In genomic region chr15:102934897-102935296, GRCm38 (mm10) we compare ENCODE assay signal across 16 mouse cellular contexts. TPM values are rescaled to one million over a fixed set of nuclear protein-coding genes. Genes with fewer than 3 reads are reported as not detected.
A peak's percentile ranks its signal among the peaks of the same experiment; 100 is the strongest.
DNase-seq lines count a peak whose midpoint lies in the region; ATAC-seq and TF ChIP-seq lines count a peak whose summit lies in the region.
"Had no signal": no experiment of that assay in that cellular context is flagged by ENCODE, and none has a peak within 500 bp of the region (broad histone marks: within the 10 kb centered on the region; RNA-seq: fewer than 3 reads in every experiment).

No protein-coding gene starts in this region.

- intact Hi-C loops in heart, postnatal 14 days (cut with DNase I): no loop called here

- H3K4me3 ChIP-seq in heart, embryonic 15.5 days: 0 out of 2 replicates have a peak overlapping the region, but pooled peaks have one; percentile 12
- no peak overlapping the region for H3K4me3 ChIP-seq in neural tube, embryonic 11.5 days (ENCODE audit: low read depth, low read length)
- 0 out of 2 replicates have a peak overlapping the region, but pooled peaks have one; percentile 2 for H3K4me3 ChIP-seq in embryonic fibroblast, embryonic 13.5 days (ENCODE audit: insufficient read depth, low read length)
- H3K4me3 ChIP-seq in midbrain, embryonic 13.5 days (replicated peaks): no peak overlapping the region
- H3K4me3 ChIP-seq: hindbrain, embryonic 12.5 days; layer of hippocampus, adult 2 months; midbrain, embryonic 12.5 days had no signal

- peaks cover 100% of the 10 kb centered on the region for H3K27me3 ChIP-seq in heart, embryonic 15.5 days
- peaks cover 100% of the 10 kb centered on the region for H3K27me3 ChIP-seq in neural tube, embryonic 11.5 days (ENCODE audit: control insufficient read depth, insufficient read depth, low read length)
- peaks cover 100% of the 10 kb centered on the region for H3K27me3 ChIP-seq in midbrain, embryonic 13.5 days

- no peak for TF ChIP-seq CTCF in embryonic fibroblast, embryonic 13.5 days (IDR thresholded peaks at IDR 0.05; ENCODE audit: borderline replicate concordance, insufficient read depth, low read length)

- under 1% methylated on average over 27 of the region's 27 CpGs for WGBS in heart, embryonic 15.5 days
- under 1% methylated on average over 25 of the region's 27 CpGs for WGBS in neural tube, embryonic 11.5 days
- WGBS in midbrain, embryonic 13.5 days: under 1% methylated on average over 27 of the region's 27 CpGs

- H3K4me1 ChIP-seq in heart, embryonic 15.5 days (replicated peaks): peaks cover 10% of the 10 kb centered on the region; the same call in 1 of the 2 replicates
- no peaks in the 10 kb centered on the region for H3K4me1 ChIP-seq in neural tube, embryonic 11.5 days (ENCODE audit: control insufficient read depth, insufficient read depth, low read length)
- no peaks in the 10 kb centered on the region for H3K4me1 ChIP-seq in embryonic fibroblast, embryonic 13.5 days (ENCODE audit: control insufficient read depth, insufficient read depth, low read length)
- H3K4me1 ChIP-seq in midbrain, embryonic 13.5 days (replicated peaks): peaks cover 6% of the 10 kb centered on the region; the same call in 1 of the 2 replicates
- H3K4me1 ChIP-seq: hindbrain, embryonic 12.5 days had no signal

- H3K9me3 ChIP-seq in heart, embryonic 15.5 days (replicated peaks): no peaks in the 10 kb centered on the region
- H3K9me3 ChIP-seq in neural tube, embryonic 11.5 days (ENCODE audit: control insufficient read depth, low read length): no peaks in the 10 kb centered on the region
- H3K9me3 ChIP-seq in midbrain, embryonic 13.5 days: no peaks in the 10 kb centered on the region
- H3K9me3 ChIP-seq: hindbrain, embryonic 12.5 days; midbrain, embryonic 12.5 days had no signal

- no peaks in the 10 kb centered on the region for H3K36me3 ChIP-seq in heart, embryonic 15.5 days
- H3K36me3 ChIP-seq in neural tube, embryonic 11.5 days (ENCODE audit: control insufficient read depth, insufficient read depth, low read length): no peaks in the 10 kb centered on the region
- no peaks in the 10 kb centered on the region for H3K36me3 ChIP-seq in midbrain, embryonic 13.5 days
- H3K36me3 ChIP-seq: hindbrain, embryonic 12.5 days; midbrain, embryonic 12.5 days had no signal

- H3K9ac ChIP-seq in heart, embryonic 15.5 days: no peak overlapping the region
- H3K9ac ChIP-seq in neural tube, embryonic 11.5 days (ENCODE audit: low read length): peak overlapping the region; percentile 6; the same call in 1 of the 2 replicates
- H3K9ac ChIP-seq in midbrain, embryonic 13.5 days (replicated peaks): no peak overlapping the region
- H3K9ac ChIP-seq: hindbrain, embryonic 12.5 days; midbrain, embryonic 12.5 days had no signal

- TF ChIP-seq POLR2A in embryonic fibroblast, embryonic 13.5 days (IDR thresholded peaks at IDR 0.05; ENCODE audit: low read depth, low read length): no peak

- H3K4me2 ChIP-seq in heart, embryonic 15.5 days: peak overlapping the region; percentile 27; the same call in 1 of the 2 replicates
- 0 out of 2 replicates have a peak overlapping the region, but pooled peaks have one; percentile 9 for H3K4me2 ChIP-seq in neural tube, embryonic 11.5 days (ENCODE audit: low read depth)
- no peak overlapping the region for H3K4me2 ChIP-seq in midbrain, embryonic 13.5 days (replicated peaks)
- H3K4me2 ChIP-seq: hindbrain, embryonic 12.5 days; midbrain, embryonic 12.5 days had no signal

- DNase-seq in heart, postnatal 14 days: no peak
- no peak for DNase-seq in neural tube, embryonic 11.5 days (ENCODE audit: low spot score)
- no peak for DNase-seq in neural tube, embryonic 10.5 days (ENCODE audit: extremely low spot score, low spot score)
- DNase-seq in cerebellum, adult 8-10 months: no peak
- DNase-seq: cerebellum, postnatal 25 days; gastrocnemius, postnatal 10 days; thymus, adult 18-20 months had no signal

- no peak for ATAC-seq in heart, embryonic 15.5 days (replicated peaks; ENCODE audit: insufficient number of reproducible peaks, insufficient read depth, low FRiP score, low read depth)
- ATAC-seq in neural tube, embryonic 11.5 days (ENCODE audit: insufficient read depth, low FRiP score, low TSS enrichment): no peak
- ATAC-seq in midbrain, embryonic 13.5 days: no peak

- no peak overlapping the region for H3K27ac ChIP-seq in heart, embryonic 15.5 days
- no peak overlapping the region for H3K27ac ChIP-seq in neural tube, embryonic 11.5 days (ENCODE audit: low read depth, low read length)
- no peak overlapping the region for H3K27ac ChIP-seq in embryonic fibroblast, embryonic 13.5 days (ENCODE audit: insufficient read depth, low read length)
- no peak overlapping the region for H3K27ac ChIP-seq in midbrain, embryonic 13.5 days
- H3K27ac ChIP-seq: hindbrain, embryonic 12.5 days; layer of hippocampus, adult 2 months; midbrain, embryonic 12.5 days had no signal

RNA-seq across cellular contexts. Expression of gene Hoxc12, which starts 1.7 kb away (rescaled TPM):
- polyA plus RNA-seq in heart, embryonic 15.5 days (2015; fragmentation: Nextera tagmentation; extraction: Ambion mirVana): not detected in 2 replicates
- total RNA-seq in heart, postnatal 14 days (2021): not detected
- polyA plus RNA-seq in neural tube, embryonic 11.5 days (2014; fragmentation: Nextera tagmentation; extraction: Ambion mirVana): 3.0 and 4.6 TPM in 2 replicates
- polyA plus RNA-seq in embryonic fibroblast, embryonic 13.5 days (2011; ENCODE audit: insufficient read length, low read depth, missing spikeins): not detected in 2 replicates
- not detected in 2 replicates for polyA plus RNA-seq in midbrain, embryonic 13.5 days (2015; fragmentation: Nextera tagmentation; extraction: Ambion mirVana)
- total RNA-seq: CH12.LX; gastrocnemius, postnatal 10 days; layer of hippocampus, adult 2 months; left cerebral cortex, postnatal 36 days had no signal
- polyA plus RNA-seq: hindbrain, embryonic 12.5 days; lung, embryonic 16.5 days; midbrain, embryonic 12.5 days had no signal

RNA-seq across cellular contexts. Expression of gene Hoxc13, which starts 14.0 kb away (rescaled TPM):
- polyA plus RNA-seq in heart, embryonic 15.5 days (2015; fragmentation: Nextera tagmentation; extraction: Ambion mirVana): not detected in 2 replicates
- total RNA-seq in heart, postnatal 14 days (2021): not detected
- 2.4 and 4.5 TPM in 2 replicates for polyA plus RNA-seq in neural tube, embryonic 11.5 days (2014; fragmentation: Nextera tagmentation; extraction: Ambion mirVana)
- 0.21 TPM in 1 of 2 replicates, not detected in the other for polyA plus RNA-seq in embryonic fibroblast, embryonic 13.5 days (2011; ENCODE audit: insufficient read length, low read depth, missing spikeins)
- not detected in 2 replicates for polyA plus RNA-seq in midbrain, embryonic 13.5 days (2015; fragmentation: Nextera tagmentation; extraction: Ambion mirVana)
- total RNA-seq: CH12.LX; gastrocnemius, postnatal 10 days; layer of hippocampus, adult 2 months; left cerebral cortex, postnatal 36 days had no signal
- polyA plus RNA-seq: lung, embryonic 16.5 days had no signal

RNA-seq across cellular contexts. Expression of gene Hoxc11, which starts 19.3 kb away (rescaled TPM):
- polyA plus RNA-seq in heart, embryonic 15.5 days (2015; fragmentation: Nextera tagmentation; extraction: Ambion mirVana): not detected in 2 replicates
- not detected for total RNA-seq in heart, postnatal 14 days (2021)
- polyA plus RNA-seq in neural tube, embryonic 11.5 days (2014; fragmentation: Nextera tagmentation; extraction: Ambion mirVana): 1.9 and 2.0 TPM in 2 replicates
- 0.40 and 1.2 TPM in 2 replicates for polyA plus RNA-seq in embryonic fibroblast, embryonic 13.5 days (2011; ENCODE audit: insufficient read length, low read depth, missing spikeins)
- polyA plus RNA-seq in midbrain, embryonic 13.5 days (2015; fragmentation: Nextera tagmentation; extraction: Ambion mirVana): not detected in 2 replicates
- total RNA-seq: CH12.LX; layer of hippocampus, adult 2 months; left cerebral cortex, postnatal 36 days had no signal
- polyA plus RNA-seq: hindbrain, embryonic 12.5 days; lung, embryonic 16.5 days; midbrain, embryonic 12.5 days had no signal

RNA-seq across cellular contexts. Expression of gene Hoxc10, which starts 31.7 kb away (rescaled TPM):
- polyA plus RNA-seq in heart, embryonic 15.5 days (2015; fragmentation: Nextera tagmentation; extraction: Ambion mirVana): 0.16 TPM in 1 of 2 replicates, not detected in the other
- not detected for total RNA-seq in heart, postnatal 14 days (2021)
- polyA plus RNA-seq in neural tube, embryonic 11.5 days (2014; fragmentation: Nextera tagmentation; extraction: Ambion mirVana): 58.3 and 60.4 TPM in 2 replicates
- 7.3 and 16.6 TPM in 2 replicates for polyA plus RNA-seq in embryonic fibroblast, embryonic 13.5 days (2011; ENCODE audit: insufficient read length, low read depth, missing spikeins)
- not detected in 2 replicates for polyA plus RNA-seq in midbrain, embryonic 13.5 days (2015; fragmentation: Nextera tagmentation; extraction: Ambion mirVana)
- total RNA-seq: CH12.LX; layer of hippocampus, adult 2 months; left cerebral cortex, postnatal 36 days had no signal
- polyA plus RNA-seq: hindbrain, embryonic 12.5 days; lung, embryonic 16.5 days; midbrain, embryonic 12.5 days had no signal

RNA-seq across cellular contexts. Expression of gene Hoxc5, which starts 32.3 kb away (rescaled TPM):
- 0.42 and 0.80 TPM in 2 replicates for polyA plus RNA-seq in heart, embryonic 15.5 days (2015; fragmentation: Nextera tagmentation; extraction: Ambion mirVana)
- not detected for total RNA-seq in heart, postnatal 14 days (2021)
- polyA plus RNA-seq in neural tube, embryonic 11.5 days (2014; fragmentation: Nextera tagmentation; extraction: Ambion mirVana): 36.3 and 37.3 TPM in 2 replicates
- polyA plus RNA-seq in embryonic fibroblast, embryonic 13.5 days (2011; ENCODE audit: insufficient read length, low read depth, missing spikeins): 7.6 and 11.0 TPM in 2 replicates
- polyA plus RNA-seq in midbrain, embryonic 13.5 days (2015; fragmentation: Nextera tagmentation; extraction: Ambion mirVana): 0.09 TPM in 1 of 2 replicates, not detected in the other
- total RNA-seq: layer of hippocampus, adult 2 months; left cerebral cortex, postnatal 36 days had no signal
- polyA plus RNA-seq: midbrain, embryonic 12.5 days had no signal

Comparison
In these comparisons a context has a peak if more than half of its experiments do, and no peak if none do; other contexts are left out.
1. H3K4me3 ChIP-seq: peak in heart, embryonic 15.5 days (single experiment) and embryonic fibroblast, embryonic 13.5 days (single experiment); none in neural tube, embryonic 11.5 days (single experiment) and midbrain, embryonic 13.5 days (single experiment).